27 mouse cellular contexts compared by ENCODE assay signal in genomic region chr19:11989334-11989733, GRCm38 (mm10). TPM values are rescaled to one million over a fixed set of nuclear protein-coding genes. Genes with fewer than 3 reads are reported as not detected.
DNase-seq lines count a peak whose midpoint lies in the region; ATAC-seq and TF ChIP-seq lines count a peak whose summit lies in the region.
"Had no signal": no experiment of that assay in that cellular context is flagged by ENCODE, and none has a peak within 500 bp of the region (broad histone marks: within the 10 kb centered on the region; RNA-seq: fewer than 3 reads in every experiment).

No protein-coding gene starts in this region.

- TF ChIP-seq CTCF in bone marrow macrophage, adult 2 months (IDR thresholded peaks at IDR 0.05; ENCODE audit: low read depth, low read length) = no peak
- no peak for TF ChIP-seq CTCF in hindbrain, postnatal 0 days (IDR thresholded peaks at IDR 0.05; ENCODE audit: low read depth)

- H3K4me3 ChIP-seq in bone marrow macrophage, adult 2 months (ENCODE audit: insufficient read depth, low read length) = no peak overlapping the region
- no peak overlapping the region for H3K4me3 ChIP-seq in hindbrain, postnatal 0 days (ENCODE audit: low read length)
- H3K4me3 ChIP-seq: embryonic facial prominence, embryonic 12.5 days; heart, embryonic 13.5 days; hindbrain, embryonic 12.5 days had no signal

- H3K4me1 ChIP-seq in bone marrow macrophage, adult 2 months (ENCODE audit: control insufficient read depth, insufficient read depth, low read length) = peaks cover 12% of the 10 kb centered on the region
- no peaks in the 10 kb centered on the region for H3K4me1 ChIP-seq in hindbrain, postnatal 0 days (ENCODE audit: insufficient read depth, low read length)
- H3K4me1 ChIP-seq: embryonic facial prominence, embryonic 12.5 days; heart, embryonic 13.5 days; hindbrain, embryonic 12.5 days had no signal

- peak; percentile 34 to 44 for DNase-seq in B cell, adult 2 months
- peak; percentile 77 for DNase-seq in splenic B cell, adult 2 months (ENCODE audit: low read depth, low spot score)
- DNase-seq in layer of hippocampus, postnatal 14 days (ENCODE audit: low spot score in 2 of 2) = no peak
- DNase-seq in hindbrain, postnatal 0 days (ENCODE audit: low spot score) = no peak
- no peak for DNase-seq in adrenal gland, adult (ENCODE audit: inconsistent age in 2 of 2, low spot score in 1 of 2)
- DNase-seq: adrenal gland, adult 2 months; adrenal gland, postnatal 25 days; cerebellum, adult 8-10 months; cerebellum, postnatal 14 days; gastrocnemius, postnatal 14 days; heart, postnatal 4 days had no signal

- no peaks in the 10 kb centered on the region for H3K9me3 ChIP-seq in hindbrain, postnatal 0 days (ENCODE audit: low read length)
- H3K9me3 ChIP-seq: embryonic facial prominence, embryonic 12.5 days; heart, embryonic 13.5 days; hindbrain, embryonic 12.5 days had no signal

- peak overlapping the region; percentile 76 for H3K27ac ChIP-seq in bone marrow macrophage, adult 2 months (ENCODE audit: insufficient read depth, low read depth, low read length)
- H3K27ac ChIP-seq in hindbrain, postnatal 0 days = no peak overlapping the region
- H3K27ac ChIP-seq: embryonic facial prominence, embryonic 12.5 days; heart, embryonic 13.5 days; hindbrain, embryonic 12.5 days had no signal

- H3K9ac ChIP-seq in hindbrain, postnatal 0 days (replicated peaks; ENCODE audit: low read length) = no peak overlapping the region
- H3K9ac ChIP-seq: embryonic facial prominence, embryonic 12.5 days; heart, embryonic 13.5 days; hindbrain, embryonic 12.5 days had no signal

- WGBS in hindbrain, postnatal 0 days = 98% methylated on average over 7 of the region's 7 CpGs

- TF ChIP-seq POLR2A in bone marrow macrophage, adult 2 months (IDR thresholded peaks at IDR 0.05; ENCODE audit: borderline replicate concordance, low read depth, low read length) = no peak

- H3K4me2 ChIP-seq in hindbrain, postnatal 0 days (ENCODE audit: low read depth, low read length) = no peak overlapping the region
- H3K4me2 ChIP-seq: embryonic facial prominence, embryonic 12.5 days; heart, embryonic 13.5 days; hindbrain, embryonic 12.5 days had no signal

- H3K27me3 ChIP-seq in splenic B cell, adult 2 months (ENCODE audit: control insufficient read depth, insufficient read depth, low read length, poor library complexity, severe bottlenecking) = no peaks in the 10 kb centered on the region
- no peaks in the 10 kb centered on the region for H3K27me3 ChIP-seq in hindbrain, postnatal 0 days (ENCODE audit: insufficient read depth, low read length)
- H3K27me3 ChIP-seq: embryonic facial prominence, embryonic 12.5 days; heart, embryonic 13.5 days; hindbrain, embryonic 12.5 days; Patski had no signal

- peak; percentile 95 for ATAC-seq in megakaryocyte, adult 5-6 weeks (ENCODE audit: poor library complexity, severe bottlenecking)
- ATAC-seq in hindbrain, postnatal 0 days = no peak
- ATAC-seq: activated CD4-positive, CD25-positive, alpha-beta regulatory T cell, adult 4 months; forebrain, embryonic 16.5 days; hindbrain, embryonic 16.5 days; Patski had no signal

- H3K36me3 ChIP-seq in splenic B cell, adult 2 months (ENCODE audit: control insufficient read depth, insufficient read depth, low read length, poor library complexity, severe bottlenecking) = peaks cover 9% of the 10 kb centered on the region
- H3K36me3 ChIP-seq in hindbrain, postnatal 0 days (ENCODE audit: insufficient read depth, low read length) = peaks cover 65% of the 10 kb centered on the region

RNA-seq across cellular contexts. Expression of gene Osbp, which starts 23.6 kb away (rescaled TPM):
- polyA plus RNA-seq in bone marrow macrophage, adult 2 months (2012; ENCODE audit: insufficient read depth, insufficient read length, missing spikeins) = 32.9 and 34.7 TPM in 2 replicates
- total RNA-seq in megakaryocyte, adult 5-6 weeks (2015) = 35.0 and 36.9 TPM in 2 replicates
- 42.6 and 43.3 TPM in 2 replicates for total RNA-seq in megakaryocyte, adult 5-6 weeks (2017)
- total RNA-seq in layer of hippocampus, postnatal 14 days (2021) = 10 to 100 TPM; 54.8 to 56.2 TPM
- total RNA-seq in hindbrain, postnatal 0 days (2014; rRNA removed) = 25.5 and 28.0 TPM in 2 replicates
- polyA plus RNA-seq in hindbrain, postnatal 0 days (2015; fragmentation: Nextera tagmentation; extraction: Ambion mirVana) = 2.5 and 2.6 TPM in 2 replicates

RNA-seq across cellular contexts. Expression of gene Olfr1423, which starts 51.8 kb away (rescaled TPM):
- not detected in 2 replicates for polyA plus RNA-seq in bone marrow macrophage, adult 2 months (2012; ENCODE audit: insufficient read depth, insufficient read length, missing spikeins)
- total RNA-seq in megakaryocyte, adult 5-6 weeks (2015) = 0.02 TPM in 1 of 2 replicates, not detected in the other
- total RNA-seq in megakaryocyte, adult 5-6 weeks (2017) = not detected in 2 replicates
- total RNA-seq in layer of hippocampus, postnatal 14 days (2021) = not detected
- not detected in 2 replicates for total RNA-seq in hindbrain, postnatal 0 days (2014; rRNA removed)
- polyA plus RNA-seq in hindbrain, postnatal 0 days (2015; fragmentation: Nextera tagmentation; extraction: Ambion mirVana) = not detected in 2 replicates
- total RNA-seq: adrenal gland, adult 2 months; adrenal gland, postnatal 25 days; gastrocnemius, adult 18-20 months; gastrocnemius, postnatal 14 days; heart, postnatal 4 days had no signal
- polyA plus RNA-seq: adrenal gland, adult 2 months; cortical plate, adult 2 months; embryonic facial prominence, embryonic 12.5 days; forebrain, embryonic 11.5 days; forebrain, embryonic 16.5 days; frontal cortex, adult 2 months; gonadal fat pad, adult 2 months; heart, embryonic 13.5 days; heart, postnatal 0 days; hindbrain, embryonic 16.5 days; intestine, embryonic 14.5 days; Patski had no signal

Comparison
In these comparisons a context has a peak if more than half of its experiments do, and no peak if none do; other contexts are left out.
1. DNase-seq: peak in B cell, adult 2 months (2 of 2) and splenic B cell, adult 2 months (single experiment); none in layer of hippocampus, postnatal 14 days (0 of 2), hindbrain, postnatal 0 days (single experiment) and adrenal gland, adult (0 of 2).